Mouse (Mus musculus) CD4-positive, CD25-positive, alpha-beta regulatory T cell, adult 2 months (primary cell): Measurements from ENCODE around the gene S100a10.

Experiments used
- DNase-seq: peaks from one replicate; pipeline ENCODE4 v3.0.0-alpha.2; 2012; ENCODE audit warnings: low read depth, low spot score

S100a10 gene

DNA sequence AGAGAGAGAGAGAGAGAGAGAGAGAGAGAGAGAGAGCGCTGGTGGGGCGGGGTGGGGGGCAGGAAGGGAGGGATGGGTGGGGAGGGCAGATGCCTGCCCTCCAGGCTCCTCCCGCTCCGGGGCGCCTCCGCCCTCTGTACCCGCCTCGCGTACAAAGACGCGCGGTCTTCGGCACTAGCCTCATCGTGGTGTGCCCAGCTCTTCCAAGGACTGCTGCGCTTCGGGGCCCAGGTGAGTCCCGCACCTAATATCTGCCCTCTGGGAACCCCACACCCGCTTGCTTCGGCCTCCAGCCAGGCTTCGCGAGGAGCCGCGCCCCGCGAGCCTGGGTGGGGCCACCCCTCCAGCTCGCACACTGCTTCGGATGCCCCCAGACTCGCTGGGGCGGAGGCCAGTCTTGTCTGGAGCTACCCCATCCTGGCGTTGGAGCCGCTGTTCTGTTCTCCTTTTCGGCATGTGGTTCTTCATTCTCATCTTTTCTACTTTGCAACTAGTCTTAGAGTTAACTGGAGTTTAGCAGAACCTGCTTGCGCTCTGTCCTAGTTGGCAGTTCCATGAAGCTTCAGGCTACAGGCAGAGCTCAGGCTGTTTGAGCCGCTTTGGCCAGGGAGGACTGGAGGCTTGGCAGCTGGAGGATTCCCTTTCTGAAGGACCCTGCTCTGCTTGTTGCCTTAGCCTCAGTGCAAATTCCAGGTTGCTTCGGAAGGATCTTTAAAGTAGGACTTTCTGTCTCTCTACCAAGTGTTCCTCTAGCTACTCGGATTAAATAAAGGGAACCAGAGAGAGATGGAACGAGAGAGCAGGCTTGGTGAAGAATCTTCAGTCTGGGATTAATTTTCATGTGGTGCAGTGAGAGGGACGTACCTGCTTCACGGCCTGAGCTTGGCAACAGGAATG lies at the start of gene S100a10:
S100a10 (plus strand) TSS at position 100 of the 897 bp plus-strand sequence.
- DNase-seq = peak; percentile 87

DNA sequence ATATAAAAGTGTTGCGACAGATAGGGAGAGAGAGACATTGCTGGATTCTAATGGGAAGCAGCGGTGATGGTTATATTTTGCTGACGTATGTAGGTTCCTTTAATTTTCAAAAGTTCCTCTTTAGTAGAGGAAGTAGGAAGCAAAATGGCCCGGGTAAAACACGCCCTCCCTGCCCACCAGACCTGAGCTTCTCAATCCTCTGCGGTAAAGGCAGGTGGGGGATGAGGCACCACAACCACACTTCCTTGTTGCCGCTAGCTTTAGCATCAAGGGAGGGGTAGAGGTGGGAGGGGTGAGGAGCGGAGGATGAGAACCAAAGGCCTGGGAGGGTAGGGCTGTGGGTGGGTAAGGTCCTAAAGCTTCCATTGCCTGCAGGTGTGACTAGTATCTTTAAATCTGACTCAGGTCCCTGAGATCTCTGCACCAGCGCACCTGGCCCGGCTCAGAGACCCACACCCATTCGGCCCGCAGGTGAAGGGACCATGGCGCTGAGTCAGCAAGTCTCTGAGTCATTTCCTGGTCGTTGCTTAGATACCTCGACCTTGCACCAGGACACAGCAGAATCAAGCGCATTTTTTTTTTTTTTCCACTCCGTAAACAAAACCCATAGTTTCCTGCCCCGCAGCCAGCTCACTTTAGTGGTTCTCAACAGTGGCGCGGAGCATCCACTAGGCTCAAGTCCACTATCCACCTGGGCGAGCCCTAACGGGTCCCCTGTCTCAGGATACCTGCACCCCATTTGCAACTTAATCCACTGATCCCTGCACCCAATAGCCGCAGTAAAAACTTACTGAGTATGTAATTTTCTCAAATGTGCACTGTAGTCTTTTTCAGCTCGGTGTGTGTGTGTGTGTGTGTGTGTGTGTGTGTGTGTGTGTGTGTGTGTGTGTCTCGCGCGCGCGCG lies 48.7 kb upstream of the S100a10 start:
- peak; percentile 90 for DNase-seq

DNA sequence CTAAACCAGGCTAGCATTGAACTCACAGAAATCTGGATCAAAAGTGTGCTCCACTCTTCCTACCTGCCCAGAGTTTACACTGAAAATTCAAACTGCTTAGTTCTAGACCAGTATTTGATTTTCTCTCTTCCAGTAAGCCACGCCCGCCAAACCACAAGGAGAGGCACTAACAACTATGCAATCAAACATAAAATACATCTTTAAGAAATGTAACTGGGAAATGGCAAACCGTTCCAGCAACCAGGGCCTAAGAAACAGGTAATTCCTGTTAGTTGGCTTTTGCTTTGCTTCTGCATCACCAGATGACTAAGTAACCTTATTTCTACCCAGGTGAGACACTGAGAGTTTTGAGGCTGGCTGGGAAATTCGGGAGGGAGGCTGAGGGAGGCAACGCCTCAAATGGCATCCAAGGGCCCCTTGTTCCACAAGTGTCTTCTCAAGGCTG lies 48.0 kb upstream of the S100a10 start:
- no peak for DNase-seq

DNA sequence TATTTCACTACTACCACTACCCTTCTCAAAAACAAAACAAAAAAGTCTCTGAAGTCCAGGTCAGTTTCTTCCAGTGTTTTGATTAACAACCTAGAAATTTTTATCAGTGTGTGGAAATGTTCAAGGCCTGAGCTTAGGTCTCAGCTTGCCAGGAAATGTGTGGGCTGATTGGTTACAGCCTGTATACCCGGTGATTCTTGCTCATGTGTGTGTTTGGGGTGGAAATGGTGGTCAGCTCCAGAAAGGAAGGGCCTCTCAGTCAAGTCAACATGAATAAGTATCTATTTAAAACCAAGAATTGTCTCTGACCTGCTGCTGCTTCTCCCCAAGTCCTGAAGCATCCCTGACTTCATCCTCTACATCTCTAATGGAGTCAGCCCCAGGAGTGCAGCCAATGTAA lies 45.6 kb upstream of the S100a10 start:
- no peak for DNase-seq

DNA sequence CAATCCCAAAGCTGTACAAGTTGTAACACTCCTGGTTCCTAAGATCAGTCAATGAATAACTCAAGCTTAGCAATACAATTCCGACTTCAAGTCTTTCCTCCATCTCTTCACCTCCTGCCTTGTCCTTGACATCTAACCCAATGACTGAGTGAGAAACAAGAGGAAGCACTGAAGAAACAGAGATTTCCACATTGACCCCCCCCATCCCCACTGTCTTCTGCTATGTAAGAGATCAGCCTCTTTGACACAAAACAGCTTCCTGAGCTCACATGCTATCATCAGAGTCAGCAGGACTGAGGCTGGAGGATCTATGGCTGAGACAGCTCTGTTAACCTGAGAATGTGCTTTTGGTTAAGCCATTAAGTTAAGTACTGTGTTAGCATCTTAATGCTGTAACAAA lies 43.8 kb upstream of the S100a10 start:
- no peak for DNase-seq

DNA sequence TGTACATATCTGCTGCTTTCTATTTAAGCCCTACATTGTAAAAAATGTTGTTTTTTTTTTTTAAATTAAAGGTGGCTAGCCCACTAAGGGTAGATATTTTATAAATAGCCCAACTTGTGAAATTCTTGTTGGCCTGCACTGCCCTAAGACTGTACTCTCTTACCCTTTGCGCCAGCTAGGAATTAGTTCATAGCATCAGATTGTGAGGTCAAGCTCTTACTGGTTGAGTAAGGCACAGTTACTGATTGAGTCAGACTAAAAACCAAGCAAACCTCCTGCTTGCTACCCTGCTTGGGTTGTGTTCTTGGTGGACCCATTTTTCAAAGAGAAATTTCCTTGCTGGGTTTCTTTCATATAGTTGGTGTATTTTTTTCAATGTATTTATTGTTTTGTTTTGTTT lies 43.1 kb upstream of the S100a10 start:
- no peak for DNase-seq

DNA sequence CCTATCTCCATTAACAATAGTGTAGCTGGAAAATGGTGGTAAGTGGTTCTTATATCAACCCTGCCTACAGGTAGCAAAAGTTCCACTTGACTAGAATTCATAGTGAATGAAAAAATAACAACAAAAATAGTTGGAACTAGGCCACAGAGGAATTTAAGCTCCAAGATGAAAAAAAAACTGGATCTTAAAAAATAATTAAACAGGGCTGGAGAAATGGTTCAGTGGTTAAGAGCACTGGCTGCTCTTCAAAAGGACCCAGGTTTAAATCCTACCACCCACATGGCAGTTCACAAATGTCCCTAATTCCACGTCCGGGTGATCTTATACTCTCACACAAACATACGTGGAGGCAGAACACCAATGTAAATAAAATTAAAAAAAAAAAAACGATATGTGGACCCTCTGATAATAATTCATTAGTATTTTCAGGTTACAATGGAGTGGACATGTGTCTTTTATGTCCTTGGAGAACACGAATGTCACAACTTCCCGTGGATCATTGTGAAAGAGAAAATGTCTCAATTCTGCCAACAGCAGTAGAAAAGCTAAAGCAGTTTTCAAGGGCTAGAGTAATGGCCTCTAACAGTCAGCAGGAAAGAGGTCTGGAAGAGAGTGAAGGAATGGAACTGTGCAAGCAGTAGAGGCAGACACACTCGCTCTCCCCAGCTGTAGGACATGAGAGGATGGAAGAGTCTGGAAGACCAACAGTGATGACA lies 42.3 kb upstream of the S100a10 start:
- DNase-seq = no peak

DNA sequence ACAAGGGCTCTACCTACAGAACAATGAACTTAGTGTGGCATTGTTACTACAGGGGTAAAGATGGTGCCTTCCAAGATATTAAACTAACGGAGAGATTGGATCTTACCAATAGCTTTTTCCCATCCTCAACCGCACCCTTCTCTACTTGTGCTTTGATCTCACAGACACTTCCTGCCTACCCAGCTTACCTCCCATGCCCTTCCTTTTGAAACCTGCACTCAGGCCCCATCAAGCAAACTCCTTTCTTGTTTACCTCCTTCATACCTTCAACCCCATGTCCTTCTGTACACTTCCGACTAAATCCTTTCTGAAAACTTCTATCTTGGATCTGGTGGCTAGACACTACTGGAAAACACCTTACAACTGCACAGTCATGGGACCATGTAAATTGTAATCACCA lies 40.3 kb upstream of the S100a10 start:
- peak; percentile 49 for DNase-seq

DNA sequence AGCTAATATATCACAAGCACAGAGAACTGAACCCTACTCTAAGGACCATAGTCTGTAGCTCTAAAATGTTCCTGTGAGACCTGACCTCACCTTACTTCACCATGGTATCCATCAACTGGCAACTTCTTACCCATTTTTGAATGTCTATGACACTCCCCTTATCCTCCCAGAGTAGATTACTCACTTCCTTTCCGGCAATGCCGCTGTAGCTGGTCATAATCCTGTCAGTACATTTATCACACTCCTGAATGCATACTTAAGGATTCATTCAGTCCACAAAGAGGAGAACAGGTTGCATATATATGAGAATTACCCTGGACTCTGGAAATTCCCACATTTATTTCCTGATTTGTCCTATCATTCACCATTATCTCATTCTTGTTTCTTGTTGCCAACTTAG lies 37.5 kb upstream of the S100a10 start:
- DNase-seq = no peak

DNA sequence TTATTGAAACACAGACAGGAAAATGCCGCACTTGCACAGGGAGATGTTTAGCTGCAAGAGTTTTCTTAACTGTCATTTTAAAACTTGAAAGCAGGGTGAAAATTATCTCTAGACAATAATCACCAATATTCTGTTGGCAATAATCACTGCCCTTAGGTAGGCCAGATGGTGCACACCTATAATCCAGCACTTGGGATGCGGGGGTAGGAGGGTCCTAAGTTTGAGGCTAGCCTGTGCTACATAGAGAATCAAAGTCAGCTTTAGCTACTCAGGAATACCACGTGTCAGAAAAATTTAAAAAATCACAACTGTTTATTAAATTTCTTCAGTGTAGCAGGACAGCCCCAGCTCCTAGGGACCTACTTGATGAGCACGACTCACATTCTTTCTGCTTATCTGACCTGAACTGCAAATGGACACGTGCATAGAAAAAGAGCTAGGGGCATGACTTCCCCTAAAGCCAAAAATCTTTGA lies 35.0 kb upstream of the S100a10 start:
- no peak for DNase-seq

DNA sequence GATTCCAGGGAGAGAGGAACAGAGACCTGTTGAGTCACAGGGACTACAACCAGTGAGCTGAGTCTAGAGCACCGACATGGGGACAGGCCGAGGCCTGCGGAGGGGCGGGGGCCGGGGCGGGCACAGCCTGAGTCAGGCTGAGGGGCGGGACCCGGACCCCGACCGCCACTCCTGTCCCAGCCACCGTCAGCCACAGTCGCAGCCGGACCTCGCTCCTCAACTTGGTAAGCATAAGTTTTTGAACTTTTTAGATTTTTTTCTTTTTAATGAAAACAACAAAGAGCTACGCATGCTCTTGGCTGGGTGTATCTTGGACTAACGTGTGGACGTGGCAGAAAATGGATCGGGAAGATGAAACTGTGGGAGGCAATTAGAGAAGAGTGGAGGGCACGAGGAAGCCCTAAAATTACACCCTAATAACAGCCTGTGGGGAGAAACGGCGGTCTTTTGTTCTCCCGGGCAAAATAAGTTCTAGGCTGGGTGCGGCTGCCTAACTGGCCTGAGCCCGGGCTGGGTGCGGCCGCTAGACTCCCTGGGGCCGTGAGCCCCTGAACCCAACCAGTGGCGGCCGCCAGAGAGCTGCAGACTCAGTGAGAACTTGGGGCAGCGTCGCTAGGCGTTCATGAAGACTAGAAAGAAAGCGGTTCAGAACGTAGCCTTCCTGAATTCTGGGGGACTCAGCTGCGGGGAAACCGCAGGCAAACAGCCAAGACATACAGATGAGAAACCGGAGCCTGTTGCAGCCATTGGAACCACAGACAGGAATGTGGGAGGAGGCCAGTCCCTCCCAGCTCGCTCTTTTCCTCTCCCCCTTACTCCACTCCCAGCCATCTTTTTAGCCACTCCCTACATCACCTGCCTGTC lies 34.3 kb upstream of the S100a10 start, which contains the start of gene S100a11:
S100a11 (plus strand) TSS at position 159 of the 864 bp plus-strand sequence.
- DNase-seq = peak; percentile 67

DNA sequence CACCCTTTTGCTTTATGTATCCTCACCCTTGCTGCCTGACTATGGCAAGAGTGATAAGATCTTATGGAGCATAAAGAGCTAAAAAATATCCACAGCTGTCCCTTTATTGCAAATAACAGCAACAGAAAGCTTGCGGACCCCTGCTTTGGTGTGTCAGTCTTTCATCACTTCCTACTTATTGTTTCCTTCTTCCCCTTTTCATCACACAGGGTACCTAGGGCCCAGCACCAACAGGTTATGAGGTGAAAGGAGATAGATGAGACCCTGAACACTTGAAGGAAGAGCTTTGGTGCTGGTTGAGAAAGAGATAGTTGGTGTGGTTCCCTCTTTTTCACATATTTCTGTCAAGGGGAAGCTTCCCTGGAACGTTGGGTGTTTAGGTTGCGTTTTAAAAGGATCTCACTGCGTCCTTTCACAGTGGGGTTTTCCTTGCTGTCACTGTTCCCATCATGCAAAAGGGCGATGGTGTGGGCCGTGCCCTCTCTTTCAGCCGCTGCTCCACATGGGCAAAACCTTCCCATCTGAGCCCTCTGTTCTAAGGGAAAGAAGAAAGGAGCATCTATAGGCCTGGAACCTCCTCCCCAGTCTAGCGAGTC lies 33.3 kb upstream of the S100a10 start:
- DNase-seq = no peak

DNA sequence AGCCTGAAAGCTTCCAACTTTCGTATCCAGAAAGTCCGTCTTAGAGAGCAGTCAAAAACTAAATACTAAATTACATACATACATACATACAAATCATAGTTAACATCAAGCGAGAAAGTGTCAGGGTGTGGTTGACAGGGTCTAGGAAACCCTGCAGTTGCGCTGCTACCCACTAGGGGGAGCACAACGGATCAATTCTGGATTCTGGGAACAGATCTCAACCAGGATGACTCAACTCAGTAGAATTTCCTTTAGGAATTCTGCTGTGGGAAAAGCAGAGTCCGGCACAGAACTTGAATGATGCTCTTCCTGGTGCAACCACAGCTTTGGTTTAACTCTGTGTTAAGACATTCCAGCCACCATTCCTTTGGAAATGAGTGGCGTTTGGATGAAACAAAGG lies 32.3 kb upstream of the S100a10 start:
- DNase-seq = peak; percentile 59

DNA sequence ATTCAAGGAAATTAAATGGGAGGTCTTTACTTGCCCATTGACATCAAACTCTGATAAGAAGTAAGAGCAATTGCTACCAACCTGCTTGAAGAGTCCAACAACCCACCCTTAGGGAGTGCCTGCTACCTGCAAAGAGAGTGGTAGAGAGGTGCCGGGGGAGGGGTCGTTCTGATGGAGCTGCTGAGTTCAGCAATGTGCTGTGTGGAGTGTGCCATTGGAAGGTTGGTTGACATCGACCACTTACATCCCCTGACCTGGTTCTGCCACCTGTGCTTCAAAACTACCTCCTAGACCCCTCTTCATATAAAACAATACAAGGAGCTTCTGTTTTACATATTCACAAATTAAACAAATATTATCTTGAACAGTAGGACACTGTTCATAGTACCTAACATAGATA lies 27.6 kb upstream of the S100a10 start:
- DNase-seq = no peak

DNA sequence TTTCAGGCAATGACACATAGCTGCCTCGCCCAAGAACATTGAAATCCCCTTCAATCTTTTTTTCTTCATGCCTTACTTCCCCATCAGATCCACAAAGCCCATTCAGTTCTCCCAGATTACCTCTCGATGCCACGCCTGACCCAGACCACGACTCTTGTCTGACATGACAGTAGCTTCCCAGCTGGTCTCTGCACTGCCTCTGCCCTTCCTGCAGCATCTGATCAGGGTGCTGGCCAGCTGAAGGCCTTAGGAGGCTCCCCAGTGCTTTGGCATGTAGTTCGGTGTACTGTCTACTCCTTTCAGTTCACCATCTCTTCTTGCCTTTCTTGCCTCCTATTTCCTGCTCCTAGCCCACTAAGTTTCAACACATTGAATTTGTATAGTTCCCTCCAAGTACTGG lies 26.1 kb upstream of the S100a10 start:
- DNase-seq = no peak

DNA sequence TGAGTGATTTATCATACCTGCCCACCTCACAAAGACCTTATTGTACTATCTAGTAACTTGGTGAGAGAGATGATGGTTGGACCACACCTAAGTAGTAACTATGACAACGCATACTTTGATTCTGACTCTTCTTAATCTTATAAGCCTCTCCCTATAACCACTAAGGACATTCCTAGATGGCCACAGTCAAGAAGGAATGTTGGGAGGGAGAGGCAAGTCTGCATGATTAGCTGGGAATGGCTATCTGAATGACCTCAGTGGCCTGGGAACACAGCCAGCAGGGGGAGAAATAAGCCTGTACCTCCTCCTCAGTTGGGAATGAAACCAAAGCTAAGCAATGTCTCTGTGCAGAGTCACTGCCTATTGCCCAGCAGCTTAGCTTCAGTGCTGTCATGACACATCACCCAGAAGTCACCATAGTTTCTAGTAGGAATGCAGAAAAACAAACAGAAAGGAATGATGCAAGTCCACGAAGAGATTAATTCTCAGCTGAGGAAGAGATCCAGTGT lies 17.8 kb upstream of the S100a10 start:
- no peak for DNase-seq

DNA sequence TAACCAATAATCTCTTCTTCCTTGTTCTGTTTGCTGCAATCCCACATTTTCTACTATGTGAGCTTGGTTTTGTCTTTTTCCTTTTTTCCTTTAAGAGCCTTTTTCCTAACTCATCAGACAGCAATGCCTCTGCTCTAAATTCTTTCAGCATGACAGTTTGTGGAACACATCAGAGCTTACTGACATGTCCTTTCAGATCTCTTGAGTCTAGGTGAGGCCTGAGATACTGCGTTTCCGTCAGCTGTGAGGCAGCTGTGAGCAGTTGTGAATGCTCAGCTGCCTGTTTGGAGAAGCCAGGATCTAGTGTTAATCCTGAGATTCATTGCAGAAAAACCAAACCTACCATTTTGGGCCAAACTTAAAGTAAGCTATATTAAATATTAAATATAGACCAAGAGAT lies 16.4 kb upstream of the S100a10 start:
- no peak for DNase-seq

DNA sequence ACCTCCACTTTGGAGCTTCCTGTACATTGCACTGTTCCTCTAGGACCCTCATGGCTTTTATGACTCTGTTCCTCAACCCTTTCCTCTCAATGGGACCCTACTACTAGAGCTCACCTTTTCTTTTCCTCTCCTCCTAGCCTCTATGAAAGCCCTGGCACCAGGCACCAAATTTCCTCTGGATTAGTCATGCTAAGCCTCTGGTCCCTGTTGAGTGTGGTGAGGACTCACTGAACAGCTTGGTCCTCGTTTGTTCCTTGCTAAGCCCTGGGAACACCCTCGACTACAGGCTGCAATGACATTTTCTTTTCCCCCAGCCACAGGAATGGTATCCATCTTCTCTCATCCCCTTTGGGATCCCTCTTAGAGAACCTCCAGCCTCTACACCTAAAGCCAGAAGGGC lies 13.4 kb upstream of the S100a10 start:
- DNase-seq = no peak

DNA sequence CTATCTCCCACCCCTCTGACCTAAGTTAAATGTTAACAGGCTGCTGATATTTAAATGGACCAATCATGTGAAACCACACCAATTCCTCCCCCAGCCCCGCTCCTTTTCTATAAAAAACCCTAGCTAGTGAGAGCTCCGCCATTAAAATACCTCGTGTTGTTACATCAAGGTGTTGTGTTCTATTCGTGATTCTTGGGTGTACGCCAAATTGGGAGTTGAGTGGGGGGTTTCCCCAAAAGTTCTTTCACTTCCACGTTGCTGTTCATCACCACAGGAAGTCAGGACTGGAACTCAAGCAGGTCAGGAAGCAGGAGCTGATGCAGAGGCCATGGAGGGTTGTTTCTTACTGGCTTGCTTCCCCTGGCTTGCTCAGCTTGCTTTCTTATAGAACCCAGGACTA lies 10.7 kb upstream of the S100a10 start:
- DNase-seq = peak; percentile 34

DNA sequence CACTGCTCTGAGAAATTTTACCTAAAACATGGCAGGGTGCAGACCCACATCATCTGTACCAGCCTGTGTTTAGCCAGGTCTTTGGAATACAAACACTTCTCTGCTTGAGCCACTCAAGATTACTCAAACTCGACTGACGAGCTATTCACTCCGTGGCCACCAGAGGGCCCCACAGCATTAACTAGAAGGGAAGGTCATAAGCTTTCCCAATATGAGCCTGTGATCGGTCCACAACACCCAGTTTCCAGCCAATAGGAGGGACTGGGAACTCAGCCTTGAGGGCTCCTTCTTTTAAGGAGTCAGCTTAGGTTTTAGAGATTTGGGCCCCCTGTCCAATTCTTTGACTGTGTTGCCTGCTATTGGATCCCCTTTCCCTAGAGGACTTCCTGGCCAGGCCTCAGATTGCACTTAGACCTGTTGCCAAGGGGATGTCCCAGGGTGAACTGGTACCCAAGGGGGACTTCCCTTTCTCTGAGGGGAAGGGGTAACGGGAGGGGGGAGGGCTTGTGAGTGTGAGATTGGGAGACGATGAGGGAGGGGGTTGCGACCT lies 7.7 kb upstream of the S100a10 start:
- peak; percentile 90 for DNase-seq
